Mouse (Mus musculus): ENCODE data around the gene Plekhg4.

Plekhg4 gene

DNA sequence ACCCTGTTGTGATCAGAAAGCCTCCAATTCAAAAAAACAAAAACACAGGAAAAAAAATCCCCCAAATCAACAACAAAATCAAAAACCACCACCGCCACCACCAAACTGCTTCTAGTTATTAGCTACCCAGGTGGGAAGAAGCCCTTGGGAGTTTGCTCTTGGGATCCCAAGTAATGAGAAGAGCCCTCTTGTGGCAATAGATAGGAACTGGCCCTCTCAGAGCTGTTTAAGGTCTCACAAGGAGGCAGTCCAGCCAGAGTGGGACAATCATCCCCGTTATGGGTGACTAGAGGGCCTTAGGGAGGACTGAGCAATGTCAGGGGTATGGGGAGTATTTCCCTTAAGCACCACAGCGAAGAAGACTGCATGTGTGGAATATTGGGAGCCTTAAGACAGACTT, 24.7 kb downstream of the Plekhg4 start:
- in situ Hi-C loops (cut with MboI; ENCODE audit: low sequenced_read_pairs) = no loop called here

DNA sequence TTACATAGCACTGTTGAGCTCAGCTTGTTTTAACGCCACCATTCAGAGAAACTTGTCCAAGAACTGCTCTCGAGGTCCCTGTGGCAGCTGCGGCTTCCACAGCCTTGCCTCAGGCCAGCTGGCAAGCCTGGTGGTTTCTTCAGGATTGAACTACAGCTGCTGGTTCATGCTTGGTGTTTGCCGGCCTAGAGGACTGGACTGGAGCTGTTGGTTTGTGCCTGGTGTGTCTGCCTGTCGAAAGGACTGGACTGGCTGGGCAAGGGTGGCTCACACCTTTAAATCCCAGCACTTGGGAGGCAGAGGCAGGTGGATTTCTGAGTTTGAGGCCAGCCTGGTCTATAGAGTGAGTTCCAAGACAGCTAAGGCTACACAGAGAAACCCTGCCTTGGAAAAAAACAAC, 26.9 kb downstream of the Plekhg4 start:
- in situ Hi-C loops (cut with MboI; ENCODE audit: low sequenced_read_pairs) = no loop called here

DNA sequence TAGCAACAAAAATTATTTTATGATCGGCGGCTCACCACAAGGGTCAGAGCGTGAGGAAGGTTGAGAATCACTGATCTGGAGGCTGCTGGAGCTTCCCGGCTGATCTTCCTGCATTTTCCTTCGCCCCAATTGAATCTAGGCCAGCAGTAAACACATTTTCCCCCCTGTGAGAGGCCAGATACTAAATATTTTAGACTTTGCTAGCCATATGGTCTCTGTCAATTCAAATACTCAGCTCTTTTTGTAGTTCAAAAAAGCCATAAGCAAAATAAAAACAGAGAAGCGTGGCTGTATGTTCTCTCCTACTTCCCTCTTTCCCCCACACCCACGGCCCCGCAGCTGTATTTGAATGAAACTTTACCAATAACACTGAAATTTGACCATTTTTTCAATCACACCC, 30.4 kb downstream of the Plekhg4 start:
- in situ Hi-C loops (cut with MboI; ENCODE audit: low sequenced_read_pairs) = no loop called here

DNA sequence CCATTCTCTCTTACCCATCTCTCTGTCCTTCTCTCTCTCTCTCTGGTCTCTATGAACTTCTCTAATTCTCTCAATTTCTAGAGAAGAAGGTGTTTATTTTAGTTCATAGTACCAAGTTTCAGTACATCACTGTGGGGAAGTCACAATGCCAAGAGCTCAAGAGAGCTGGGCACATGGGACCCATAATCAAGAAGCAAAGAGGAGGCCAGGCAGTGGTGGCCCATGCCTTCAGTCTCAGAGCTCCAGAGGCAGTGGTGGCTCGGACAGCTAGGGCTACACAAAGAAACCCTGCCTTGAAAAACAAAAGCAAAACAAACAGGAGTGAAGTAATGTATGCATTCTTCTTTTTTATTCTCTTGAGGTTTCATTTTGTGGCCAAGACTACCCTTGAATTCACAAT, 31.4 kb downstream of the Plekhg4 start:
- in situ Hi-C loops (cut with MboI; ENCODE audit: low sequenced_read_pairs) = no loop called here

DNA sequence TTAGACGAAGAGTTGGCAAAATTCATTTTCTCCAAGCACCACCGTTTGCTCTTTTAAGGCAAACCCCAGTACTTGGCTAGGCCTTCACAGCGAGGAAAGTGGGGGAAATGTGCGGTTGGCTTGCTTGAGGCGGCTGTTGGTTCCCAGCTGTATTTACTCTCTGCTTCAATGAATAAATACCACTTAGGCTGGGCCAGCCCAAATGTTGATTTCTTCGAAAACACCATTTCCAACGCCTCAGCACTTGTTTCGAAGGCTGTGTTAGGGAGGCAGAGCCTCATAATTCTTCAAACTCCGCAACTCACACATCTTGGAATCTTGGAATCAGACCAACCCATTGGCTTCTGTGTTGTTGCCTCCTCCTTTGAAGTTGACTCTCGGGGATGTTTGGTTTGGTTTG, 33.3 kb downstream of the Plekhg4 start:
- in situ Hi-C loops (cut with MboI; ENCODE audit: low sequenced_read_pairs) = no loop called here

DNA sequence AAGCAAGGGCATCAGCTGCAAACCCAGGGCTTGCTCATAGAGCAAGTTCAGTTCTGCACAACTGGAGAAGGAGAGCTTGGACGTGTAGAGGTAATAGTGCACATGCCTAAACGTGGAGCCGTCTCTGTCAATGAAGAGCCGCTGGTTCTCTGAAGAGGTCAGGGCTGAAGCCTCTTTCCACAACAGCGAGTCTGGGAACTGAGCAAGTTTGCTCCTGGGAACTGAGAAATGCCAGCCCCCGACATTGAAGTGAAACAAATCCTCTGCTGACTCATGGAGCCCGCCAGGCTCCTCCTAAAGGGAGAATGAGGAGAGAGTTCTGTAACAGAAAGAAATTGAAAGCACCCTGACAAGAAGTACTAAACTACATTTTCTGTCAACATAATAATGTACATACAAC, 35.3 kb downstream of the Plekhg4 start:
- in situ Hi-C loops (cut with MboI; ENCODE audit: low sequenced_read_pairs) = no loop called here

DNA sequence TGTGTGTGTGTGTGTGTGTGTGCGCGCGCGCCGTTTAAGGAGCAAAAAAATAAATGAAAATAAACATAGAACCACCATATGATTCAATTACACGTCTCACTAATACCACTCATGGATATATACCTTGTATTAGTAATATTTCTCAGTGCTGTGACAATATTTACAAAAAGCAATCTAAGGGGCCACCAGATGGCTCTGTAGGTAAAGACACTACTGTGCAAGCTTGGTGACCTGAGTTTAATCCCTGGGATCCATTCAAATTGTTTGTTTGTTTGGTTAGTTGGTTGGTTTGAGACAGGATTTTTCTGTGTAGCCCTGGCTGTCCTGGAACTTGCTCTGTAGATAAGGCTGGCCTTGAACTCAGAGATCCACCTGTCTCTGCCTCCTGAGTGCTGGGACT, 36.9 kb downstream of the Plekhg4 start:
- in situ Hi-C loops (cut with MboI; ENCODE audit: low sequenced_read_pairs) = no loop called here

DNA sequence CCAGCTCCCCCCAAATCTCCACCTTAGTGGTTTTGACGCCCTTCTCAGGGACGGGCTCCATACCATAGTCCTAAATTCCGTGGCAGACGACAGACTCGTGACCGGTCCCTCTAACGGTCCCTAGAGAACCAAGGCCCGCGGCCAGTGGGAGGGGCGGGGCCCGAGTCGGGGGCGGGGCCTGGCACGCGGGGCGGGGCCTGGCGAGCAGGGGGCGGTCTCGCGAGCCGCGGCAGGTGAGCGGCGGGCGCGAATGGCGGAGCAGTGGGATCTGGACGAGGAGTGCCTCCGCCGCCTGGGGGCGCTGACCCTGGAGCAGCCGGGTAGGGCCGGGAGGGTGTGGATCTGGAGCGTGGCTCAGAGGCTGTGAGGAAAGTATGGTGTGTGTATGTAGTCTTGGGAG, 40.3 kb downstream of the Plekhg4 start, which contains the start of the genes Kctd19 and Lrrc36:
Kctd19 (minus strand) TSS at position 112 of the 400 bp plus-strand sequence.
Lrrc36 (plus strand) TSS at position 181 of the 400 bp plus-strand sequence.
- in situ Hi-C loops (cut with MboI; ENCODE audit: low sequenced_read_pairs) = no loop called here

DNA sequence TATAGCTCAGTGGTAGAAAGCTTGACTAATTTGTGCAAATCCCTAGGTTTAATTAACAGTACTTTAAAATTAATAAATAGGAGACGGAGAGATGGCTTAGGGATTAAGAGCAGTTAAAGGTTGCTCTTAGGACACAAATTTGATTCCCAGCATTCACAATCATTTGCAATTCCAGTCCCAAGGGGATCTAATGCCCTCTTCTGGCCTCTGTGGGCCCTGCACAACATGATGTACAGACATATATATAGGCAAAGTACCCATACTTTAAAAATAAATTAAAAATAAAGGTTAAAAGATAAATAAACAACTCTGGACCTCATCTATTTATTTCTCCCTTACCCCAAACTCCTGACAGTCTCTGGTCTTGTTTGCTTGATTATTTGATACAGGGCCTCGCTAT, 45.9 kb downstream of the Plekhg4 start:
- in situ Hi-C loops (cut with MboI; ENCODE audit: low sequenced_read_pairs) = no loop called here

DNA sequence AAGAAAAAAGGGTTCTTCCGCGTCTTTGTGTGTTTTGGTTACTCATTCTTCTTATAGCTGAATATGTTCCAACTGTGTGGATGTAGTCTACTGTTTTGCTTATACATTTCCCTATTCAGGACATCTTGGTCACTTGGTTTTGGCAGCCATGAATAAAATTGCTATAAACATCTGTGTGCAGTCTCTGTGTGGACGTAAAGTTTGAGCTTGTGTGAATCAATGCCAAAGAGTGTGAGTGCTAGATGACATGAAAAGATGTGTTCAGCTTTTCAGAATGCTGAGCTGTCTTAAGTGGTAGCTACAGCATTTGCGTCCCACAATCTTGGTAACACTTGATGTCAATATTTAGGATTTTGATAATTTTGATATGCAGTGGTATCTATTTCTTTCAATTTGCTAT, 46.7 kb downstream of the Plekhg4 start:
- in situ Hi-C loops (cut with MboI; ENCODE audit: low sequenced_read_pairs) = no loop called here

DNA sequence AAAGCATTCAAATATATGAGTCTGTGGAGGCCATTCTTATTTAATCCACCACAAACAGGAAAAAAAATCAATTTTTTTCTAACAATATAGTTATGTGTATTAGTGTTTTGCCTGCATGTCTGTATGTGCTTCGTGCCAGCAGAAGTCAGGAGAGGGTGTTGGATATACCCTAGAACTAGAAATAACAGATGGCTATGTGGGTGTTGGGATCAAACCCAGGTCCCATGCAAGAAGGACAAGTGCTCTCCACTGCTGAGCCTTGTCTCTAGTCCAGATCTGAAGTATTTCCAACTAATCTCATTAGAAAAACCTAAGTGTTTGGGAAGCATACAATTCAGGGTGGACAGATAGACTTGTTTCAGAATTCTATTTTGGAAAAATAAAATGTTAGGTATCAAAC, 48.9 kb downstream of the Plekhg4 start:
- in situ Hi-C loops (cut with MboI; ENCODE audit: low sequenced_read_pairs) = no loop called here

DNA sequence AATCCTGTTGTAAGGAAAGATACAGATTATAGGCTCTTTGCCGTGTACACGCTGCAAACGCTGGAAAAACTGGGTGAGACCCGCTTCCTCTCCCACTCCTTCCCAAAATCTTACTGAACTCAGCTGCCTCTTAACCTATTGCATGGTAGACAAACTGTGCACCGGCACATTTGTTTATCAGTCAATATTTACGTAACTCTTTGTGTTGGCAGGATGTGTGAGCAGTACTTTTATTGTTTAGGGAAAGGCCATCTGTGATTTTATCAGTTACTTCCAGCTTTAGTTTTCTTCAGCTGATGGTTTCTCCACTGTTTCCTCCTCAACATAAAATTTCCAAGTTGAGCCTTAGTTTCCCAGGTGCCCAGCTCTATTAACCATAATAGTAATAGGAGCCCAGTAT, 53.8 kb downstream of the Plekhg4 start:
- in situ Hi-C loops (cut with MboI; ENCODE audit: low sequenced_read_pairs) = no loop called here

DNA sequence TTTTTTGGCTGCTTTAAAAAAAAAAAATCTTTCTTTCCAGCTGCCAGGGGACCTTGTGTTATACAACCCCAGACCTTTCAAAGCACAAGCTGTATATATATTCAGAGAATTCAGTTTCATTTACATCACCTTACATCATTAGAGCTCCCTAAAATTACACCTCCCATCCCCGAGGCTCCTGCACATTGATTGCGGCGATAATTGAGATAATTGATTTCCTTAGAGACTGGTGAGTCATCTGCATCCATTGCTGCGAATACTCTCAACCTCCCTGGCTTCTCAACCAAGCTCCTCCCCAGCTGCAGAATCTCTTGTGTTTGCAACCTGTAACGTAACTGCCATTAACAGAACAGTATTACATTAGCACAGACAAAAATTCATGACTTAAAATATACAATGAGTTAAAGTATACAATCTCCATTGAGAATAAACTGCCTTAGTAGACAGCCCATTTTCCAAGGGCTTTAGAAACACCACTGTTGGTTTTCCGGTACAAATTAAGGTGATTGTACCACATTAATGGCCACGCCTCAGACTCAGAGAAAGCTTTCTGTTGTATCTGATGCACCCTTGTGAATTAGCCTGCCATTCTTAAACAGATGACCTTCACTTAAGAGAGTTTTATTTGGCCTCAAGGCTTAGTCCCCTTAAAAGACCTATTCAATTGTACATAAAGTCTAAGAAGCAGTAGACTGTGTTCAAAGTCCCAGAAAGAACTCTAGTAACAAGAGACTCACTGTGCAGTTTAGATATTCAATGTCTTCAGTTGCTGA, 58.9 kb downstream of the Plekhg4 start:
- in situ Hi-C loops (cut with MboI; ENCODE audit: low sequenced_read_pairs) = no loop called here
